Mouse (Mus musculus) brain, embryonic 14.5 days (tissue): ENCODE results near the gene Il1rl1. TPM values are rescaled to one million over a fixed set of nuclear protein-coding genes. Genes with fewer than 3 reads are reported as not detected.

Experiments used
- DNase-seq: peaks from one replicate; pipeline ENCODE4 v3.0.0-alpha.2; 2011; ENCODE audit warnings: low read depth
- CTCF ChIP-seq: fragments of 200-500 bp; IDR thresholded peaks from 2 replicates; pipeline ENCODE4 v1.5.1; 2012; ENCODE audit warnings: inconsistent platforms, mild to moderate bottlenecking, moderate library complexity, borderline replicate concordance; ENCODE audit not compliant: insufficient read depth, insufficient read length; ENCODE audit errors: extremely low read depth
- POLR2A ChIP-seq: fragments of 200-500 bp; IDR thresholded peaks from 2 replicates; pipeline ENCODE4 v1.6.1; 2012; ENCODE audit warnings: mild to moderate bottlenecking, inconsistent platforms, borderline replicate concordance; ENCODE audit not compliant: poor library complexity, insufficient read depth, insufficient read length, severe bottlenecking; ENCODE audit errors: extremely low read depth
- polyA plus RNA-seq: library from polyadenylated mRNA; depleted of rRNA; stranded (reverse); fragments of >200 nt; gene quantifications from 2 replicates; pipeline ENCODE4 v1.2.3, GENCODE M21; 2012

Gene Il1rl1
- polyA plus RNA-seq, 1 experiment = 0.16 TPM

DNA sequence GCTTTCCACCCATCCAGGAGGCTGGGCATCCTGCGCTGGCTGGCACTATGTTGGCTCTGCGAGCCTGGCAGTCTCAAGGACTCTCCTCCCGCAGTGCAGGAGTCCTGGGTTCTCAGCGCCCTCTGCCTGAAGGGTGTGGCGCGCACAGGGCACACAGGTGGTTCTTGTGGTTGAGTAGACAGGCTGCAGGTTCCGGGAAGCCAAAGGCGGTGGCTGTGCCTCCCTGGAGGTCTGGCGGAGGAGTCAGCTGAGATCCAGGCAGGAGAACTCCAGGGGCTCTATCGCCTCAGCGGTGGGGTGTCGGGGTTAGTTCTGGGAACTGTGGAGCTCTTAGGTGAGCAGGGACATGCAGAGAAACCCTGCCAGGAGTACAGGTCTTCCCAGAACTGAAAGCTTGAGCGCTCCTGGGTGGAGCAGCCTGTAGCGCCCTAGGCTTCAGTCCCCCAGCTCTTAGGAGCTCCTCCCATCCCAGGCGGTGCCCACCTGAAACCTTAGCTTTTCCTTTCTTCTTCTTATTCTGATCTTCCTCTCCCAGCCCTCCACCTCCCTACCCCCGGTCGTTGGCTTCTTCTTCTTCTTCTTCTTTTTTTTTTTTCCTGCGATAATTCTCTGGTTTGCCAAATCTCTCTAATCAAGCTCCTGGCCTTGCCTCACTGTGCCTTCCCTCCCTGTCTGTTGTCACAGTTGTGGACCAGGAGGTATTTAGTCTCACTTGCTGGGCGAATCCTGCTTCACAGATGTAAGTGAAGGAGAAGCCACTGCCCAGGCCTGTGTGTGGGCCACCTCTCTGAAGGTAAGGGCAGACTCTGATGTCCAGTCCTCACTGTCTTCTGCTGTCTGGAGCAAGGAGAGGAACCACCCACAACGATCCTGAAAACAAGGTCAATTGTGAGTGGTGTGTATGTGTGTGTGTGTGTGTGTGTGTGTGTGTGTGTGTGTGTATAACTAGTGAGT is 36.4 kb downstream of the Il1rl1 start, which contains the start of gene Il18r1:
TSS of gene Il18r1 (plus strand) at position 76 of the 954 bp plus-strand sequence.
- DNase-seq = no peak
- TF ChIP-seq CTCF = no peak
- TF ChIP-seq POLR2A = no peak

DNA sequence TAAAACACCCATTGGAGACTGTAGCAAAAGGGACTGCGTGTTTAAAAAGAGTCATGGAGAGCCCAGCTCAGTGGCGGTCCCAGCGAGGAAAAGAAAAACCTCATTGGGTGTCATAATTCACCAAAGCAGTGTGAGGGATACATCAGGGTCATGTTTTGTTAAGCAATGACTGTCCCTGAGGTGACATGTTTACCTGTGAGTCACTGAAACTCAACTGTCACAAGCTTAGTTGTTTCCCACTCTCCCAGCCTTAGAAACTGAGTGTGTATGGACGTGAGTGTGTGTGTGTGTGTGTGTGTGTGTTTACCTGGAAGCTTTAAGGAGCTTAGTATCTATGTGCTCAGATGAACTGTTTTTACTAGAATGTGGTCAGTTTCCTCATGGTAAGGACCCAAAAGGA is 37.9 kb downstream of the Il1rl1 start:
- TF ChIP-seq CTCF (no peak), POLR2A (no peak)
- DNase-seq = no peak

DNA sequence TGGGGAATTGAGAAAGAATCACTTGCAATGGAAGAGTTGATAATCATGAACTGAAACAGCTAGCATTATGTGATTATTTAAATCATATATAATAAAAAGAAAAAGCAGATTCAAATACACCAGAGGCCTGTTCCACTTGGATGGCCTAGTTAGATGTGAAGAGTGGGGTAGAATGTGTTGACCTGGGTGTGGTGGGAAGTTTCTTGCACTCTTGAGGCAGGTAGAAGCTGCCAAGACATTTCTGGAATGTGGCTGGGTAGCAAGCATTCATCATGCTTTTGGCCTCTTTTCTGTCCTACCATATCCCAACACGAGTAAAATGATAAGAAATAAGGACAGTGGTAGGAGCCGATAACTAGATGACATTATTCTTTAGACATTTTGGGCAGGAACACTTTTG is 39.4 kb downstream of the Il1rl1 start:
- DNase-seq = no peak
- TF ChIP-seq POLR2A (no peak), CTCF (no peak)

DNA sequence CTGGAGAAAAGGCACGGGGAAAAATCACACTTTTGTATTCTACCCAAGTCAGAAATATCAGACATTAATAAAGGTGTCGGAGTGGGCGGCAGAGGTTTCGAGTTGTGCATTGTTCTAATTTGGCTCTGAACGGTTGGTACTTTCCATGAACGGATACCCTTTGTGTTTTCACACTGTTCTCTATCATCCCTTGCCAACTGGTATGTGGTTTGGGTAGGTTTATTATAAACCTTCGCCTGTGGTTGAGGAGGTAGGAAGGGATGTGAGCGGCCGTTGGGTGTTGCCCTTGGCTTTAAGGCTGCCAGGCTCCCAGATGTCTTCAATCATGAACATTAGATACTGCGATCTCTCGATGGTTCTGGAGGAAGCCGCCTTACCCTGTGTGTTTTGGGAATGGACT is 40.5 kb downstream of the Il1rl1 start:
- TF ChIP-seq POLR2A (no peak), CTCF (no peak)
- DNase-seq = no peak

- TF ChIP-seq POLR2A (no peak), CTCF (no peak)
- DNase-seq = no peak
These were observed 43.0 kb downstream of the Il1rl1 start for GRCm38 (mm10) chr1:40472401-40472800.

GRCm38 (mm10) chr1:40473640-40474039 is 44.3 kb downstream of the Il1rl1 start:
- TF ChIP-seq CTCF = no peak
- no peak for TF ChIP-seq POLR2A
- DNase-seq = no peak

DNA sequence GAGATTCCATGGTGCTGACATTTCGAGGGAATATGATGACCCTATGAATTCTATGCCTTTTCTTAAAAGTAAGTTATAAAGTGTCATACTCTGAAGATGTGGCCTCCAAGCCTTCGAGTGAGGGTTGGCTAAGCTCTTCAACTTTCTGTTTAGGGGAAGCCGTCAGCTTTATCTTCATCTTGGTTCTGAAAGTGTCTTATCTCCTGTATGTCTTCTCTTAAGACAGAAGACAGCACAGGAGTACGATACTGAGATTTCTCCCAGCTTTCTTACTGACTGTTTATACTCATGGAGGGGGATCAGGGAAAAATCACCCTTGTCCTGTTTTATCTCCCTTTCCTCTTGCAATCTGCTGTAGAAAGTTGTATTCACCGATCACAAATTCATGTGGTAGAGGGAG is 45.0 kb downstream of the Il1rl1 start:
- TF ChIP-seq POLR2A (no peak), CTCF (no peak)
- no peak for DNase-seq

DNA sequence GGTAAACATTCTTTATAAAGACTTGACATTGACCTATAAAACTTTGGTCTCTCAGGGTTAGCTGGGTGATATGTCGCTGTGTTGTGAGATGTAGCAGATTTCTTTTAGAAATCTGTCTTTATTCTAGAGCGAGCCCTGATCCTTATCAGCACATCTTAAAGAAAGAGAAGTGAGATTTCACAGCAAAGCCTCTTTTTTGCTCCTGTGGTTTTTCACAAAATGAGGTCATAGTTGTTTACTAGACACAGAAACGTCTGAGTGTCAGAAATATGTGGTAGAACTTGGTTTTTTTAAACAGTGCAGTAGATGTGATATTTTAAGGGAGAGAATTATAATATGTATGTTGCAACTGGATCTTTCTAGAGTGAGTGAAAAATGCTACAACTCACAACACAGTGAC is 46.3 kb downstream of the Il1rl1 start:
- TF ChIP-seq CTCF (no peak), POLR2A (no peak)
- no peak for DNase-seq

DNA sequence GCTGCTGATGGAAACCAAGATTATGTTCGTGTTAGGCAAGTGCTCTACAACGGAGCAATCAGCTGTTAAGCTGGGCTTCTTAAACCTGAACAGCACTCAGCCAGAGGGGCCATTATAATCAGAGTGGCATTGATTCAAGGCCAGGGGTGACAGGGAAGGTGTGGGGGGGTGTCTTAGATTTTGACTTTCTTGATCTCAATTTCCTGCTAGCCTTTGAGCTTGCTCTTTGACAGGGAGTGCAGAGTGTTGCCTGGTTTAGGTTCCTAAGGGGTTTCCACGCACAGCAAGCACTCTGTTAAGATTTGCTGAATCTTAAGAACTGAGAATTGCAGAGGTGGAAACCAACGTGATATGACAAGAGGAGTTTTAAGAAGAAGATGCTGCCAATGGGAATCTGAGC is 47.4 kb downstream of the Il1rl1 start:
- TF ChIP-seq CTCF = no peak
- TF ChIP-seq POLR2A = no peak
- DNase-seq = no peak

DNA sequence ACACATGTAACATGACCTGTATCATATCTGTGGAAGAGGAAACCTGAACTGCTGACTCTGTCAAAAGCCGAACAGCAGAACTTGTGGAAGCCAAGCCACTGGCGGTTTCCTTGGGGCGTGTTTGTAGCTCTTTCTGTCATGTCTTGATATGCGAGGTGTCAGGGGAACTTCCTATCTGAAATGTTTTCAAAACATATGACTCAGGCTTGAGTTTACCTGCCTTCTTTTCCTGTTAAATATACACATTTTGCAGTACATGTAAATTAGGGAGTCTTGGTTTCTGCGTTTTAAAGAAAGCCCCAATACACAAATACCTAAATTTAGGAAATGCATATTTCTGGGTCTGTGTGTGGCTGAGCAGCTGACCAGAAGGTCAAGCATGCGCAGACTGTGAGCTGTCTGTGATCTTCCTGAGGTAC is 50.1 kb downstream of the Il1rl1 start:
- TF ChIP-seq CTCF (no peak), POLR2A (no peak)
- DNase-seq = no peak

GRCm38 (mm10) chr1:40494594-40494993 is 65.2 kb downstream of the Il1rl1 start:
- TF ChIP-seq POLR2A (no peak), CTCF (no peak)
- DNase-seq = no peak

DNA sequence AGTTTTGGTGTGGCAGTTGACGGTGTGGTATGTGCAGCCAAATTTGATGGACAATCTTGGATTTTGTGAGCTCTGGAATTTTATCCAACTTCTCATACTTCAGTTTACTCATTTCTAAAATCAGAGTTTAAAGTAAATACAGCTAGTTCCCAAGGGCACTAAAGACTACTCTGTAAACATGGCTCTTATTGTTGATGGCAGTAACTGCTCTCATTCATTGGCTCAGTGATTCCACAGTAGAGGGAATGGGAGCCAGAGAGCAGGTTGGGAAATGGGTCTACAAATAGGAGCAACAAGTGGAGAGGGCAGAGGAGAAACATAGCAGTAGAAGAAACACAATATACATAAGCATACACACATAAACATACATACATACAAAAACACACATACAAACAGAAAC is 70.3 kb downstream of the Il1rl1 start:
- no peak for TF ChIP-seq POLR2A
- TF ChIP-seq CTCF = no peak
- DNase-seq = no peak
